Mouse (Mus musculus) intestine, postnatal 0 days (tissue): ENCODE results near the gene Ftl1. TPM values are rescaled to one million over a fixed set of nuclear protein-coding genes. Genes with fewer than 3 reads are reported as not detected.

Experiments used
- ATAC-seq: fragments of 200-750 bp; cut with Nextera tagmentation; 2 replicates; pipeline ENCODE4 v1.8.0; 2017; ENCODE audit warnings: mild to moderate bottlenecking, moderate TSS enrichment, moderate library complexity
- H3K27ac ChIP-seq: fragments of 300-500 bp; sonication (generic); 2 replicates; pipeline ENCODE4 v1.5.1; 2014; ENCODE audit warnings: mild to moderate bottlenecking, low read depth, low read length, moderate library complexity
- H3K27me3 ChIP-seq: fragments of 300-500 bp; sonication (generic); replicated peaks from 2 replicates; pipeline ENCODE4 v1.6.1; 2014; ENCODE audit warnings: low read length, mixed read lengths; ENCODE audit not compliant: control insufficient read depth, insufficient read depth
- H3K36me3 ChIP-seq: fragments of 300-500 bp; sonication (generic); 2 replicates; pipeline ENCODE4 v1.6.1; 2014; ENCODE audit warnings: mild to moderate bottlenecking, moderate library complexity; ENCODE audit not compliant: control insufficient read depth, insufficient read depth
- H3K4me1 ChIP-seq: fragments of 300-500 bp; sonication (generic); replicated peaks from 2 replicates; pipeline ENCODE4 v1.6.1; 2014; ENCODE audit warnings: antibody characterized with exemption, low read length, mixed read lengths; ENCODE audit not compliant: control insufficient read depth, insufficient read depth
- H3K4me2 ChIP-seq: fragments of 300-500 bp; sonication (generic); replicated peaks from 2 replicates; pipeline ENCODE4 v1.6.1; 2014; ENCODE audit warnings: low read depth, mild to moderate bottlenecking, moderate library complexity
- H3K4me3 ChIP-seq: fragments of 300-500 bp; sonication (generic); 2 replicates; pipeline ENCODE4 v1.5.1; 2014; ENCODE audit warnings: low read depth, low read length
- H3K9ac ChIP-seq: fragments of 300-500 bp; sonication (generic); 2 replicates; pipeline ENCODE4 v1.6.1; 2014; ENCODE audit warnings: mild to moderate bottlenecking, low read depth, low read length
- H3K9me3 ChIP-seq: fragments of 300-500 bp; sonication (generic); 2 replicates; pipeline ENCODE4 v1.6.1; 2016; ENCODE audit warnings: mixed run types; ENCODE audit not compliant: control insufficient read depth
- CTCF ChIP-seq: sonication (generic); IDR thresholded peaks from 2 replicates; pipeline ENCODE4 v1.5.1; 2016; ENCODE audit warnings: low read depth, mild to moderate bottlenecking, control low read depth, antibody characterized with exemption, moderate library complexity
- WGBS: fragments of 180-500 bp; shearing (Covaris S2); extraction: QIAGEN DNeasy Blood & Tissue Kit; methylation state at CpG from one replicate; pipeline ENCODE4 v1.1.7; 2014; 5-methylcytosine and 5-hydroxymethylcytosine counted together
- polyA plus RNA-seq: library from polyadenylated mRNA; unstranded; fragments of >200 nt; fragmentation: Nextera tagmentation; extraction: Ambion mirVana; gene quantifications from 2 replicates; pipeline ENCODE4 v1.2.1, GENCODE M21; 2015

Gene Ftl1
- polyA plus RNA-seq, 1 experiment from 2014 or later: 14,059 TPM

DNA sequence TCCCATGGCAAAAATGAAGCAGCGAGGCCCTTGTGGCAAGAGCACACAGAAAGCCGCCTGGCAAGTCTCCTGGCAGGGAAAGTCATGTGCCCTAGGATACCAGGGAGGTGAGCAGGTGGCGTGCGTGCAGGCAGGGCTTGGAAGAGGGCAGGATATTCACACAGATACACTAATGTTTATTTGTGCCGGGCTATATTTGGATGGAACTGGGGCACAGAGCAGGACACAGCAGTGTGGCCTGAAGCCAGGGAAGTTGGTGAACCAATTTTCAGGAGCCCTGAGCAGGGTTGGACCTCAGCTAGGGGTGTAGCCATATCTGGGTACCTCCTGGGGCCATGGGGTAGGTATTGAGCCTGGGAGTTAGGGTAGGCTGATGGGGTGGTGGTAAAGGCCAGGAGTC lies 33.3 kb upstream of the Ftl1 start:
- WGBS: 86% methylated on average over 5 of the region's 5 CpGs
- Histone ChIP-seq H3K4me3 (no peak overlapping the region), H3K36me3 (peaks cover 54% of the 10 kb centered on the region)

GRCm38 (mm10) chr7:45492225-45492844 lies 32.7 kb upstream of the Ftl1 start:
- no peaks in the 10 kb centered on the region for H3K27me3 ChIP-seq
- H3K27ac ChIP-seq: no peak overlapping the region
- ATAC-seq: no peak
- no peak for TF ChIP-seq CTCF
- no peak overlapping the region for H3K4me2 ChIP-seq
- no peak overlapping the region for H3K9ac ChIP-seq
- no peaks in the 10 kb centered on the region for H3K9me3 ChIP-seq
- H3K4me3 ChIP-seq: no peak overlapping the region
- H3K4me1 ChIP-seq: no peaks in the 10 kb centered on the region
- WGBS: 95% methylated on average over 8 of the region's 8 CpGs
- H3K36me3 ChIP-seq: peaks cover 50% of the 10 kb centered on the region

More for the DNA sequence above, 33.3 kb upstream of the Ftl1 start:
- H3K9ac ChIP-seq: no peak overlapping the region
- no peaks in the 10 kb centered on the region for H3K4me1 ChIP-seq
- H3K27ac ChIP-seq: no peak overlapping the region
- no peak overlapping the region for H3K4me2 ChIP-seq
- ATAC-seq: no peak
- no peak for TF ChIP-seq CTCF
- no peaks in the 10 kb centered on the region for H3K27me3 ChIP-seq
- no peaks in the 10 kb centered on the region for H3K9me3 ChIP-seq

DNA sequence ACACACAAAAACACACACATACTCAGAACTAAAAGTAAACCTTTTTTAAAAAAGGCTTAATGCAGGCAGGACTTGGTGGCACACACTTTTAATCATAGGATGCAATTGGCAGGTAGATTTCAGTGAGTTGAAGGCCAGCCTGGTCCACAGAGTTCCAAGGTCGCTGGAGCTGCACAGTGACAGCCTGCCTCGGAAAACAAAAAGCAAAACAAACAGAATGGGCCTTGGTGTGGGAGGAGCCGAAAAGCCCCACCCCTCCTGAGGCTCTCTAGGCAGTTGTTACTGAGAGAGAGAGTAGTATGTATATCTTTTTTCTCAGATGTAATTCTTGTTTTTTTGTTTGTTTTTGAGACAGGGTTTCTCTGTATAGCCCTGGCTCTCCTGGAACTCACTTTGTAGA lies 31.6 kb upstream of the Ftl1 start:
- Histone ChIP-seq H3K36me3 (peaks cover 39% of the 10 kb centered on the region), H3K27me3 (no peaks in the 10 kb centered on the region), H3K9me3 (no peaks in the 10 kb centered on the region), H3K4me3 (no peak overlapping the region), H3K27ac (no peak overlapping the region), H3K4me1 (no peaks in the 10 kb centered on the region), H3K9ac (no peak overlapping the region), H3K4me2 (no peak overlapping the region; the same call in 1 of the 2 replicates)
- ATAC-seq: peak; percentile 38; the same call in 1 of the 2 replicates
- TF ChIP-seq CTCF: no peak
- 11% methylated on average over 3 of the region's 3 CpGs for WGBS

DNA sequence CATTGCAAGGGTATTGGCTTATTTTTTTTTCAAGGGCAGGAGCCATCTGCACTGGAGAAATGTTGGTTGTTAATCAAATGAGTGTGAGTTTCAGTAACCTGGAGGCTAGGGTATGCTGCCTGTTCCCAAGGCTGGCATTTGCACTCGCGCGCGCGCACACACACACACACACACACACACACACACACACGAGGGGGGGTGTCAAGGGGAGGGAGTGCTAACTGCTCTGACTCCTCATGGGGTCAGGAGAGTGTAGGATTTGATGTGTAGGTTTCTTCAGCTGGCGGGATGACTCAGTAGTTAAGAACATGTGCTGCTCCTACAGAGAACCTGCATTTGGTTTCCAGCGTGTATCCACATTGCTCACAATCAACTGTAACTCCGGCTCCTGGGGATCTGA lies 31.1 kb upstream of the Ftl1 start:
- H3K9ac ChIP-seq: no peak overlapping the region
- no peaks in the 10 kb centered on the region for H3K27me3 ChIP-seq
- TF ChIP-seq CTCF: peak; percentile 15; the same call in 1 of the 2 replicates
- peak; percentile 22; the same call in 1 of the 2 replicates for ATAC-seq
- no peak overlapping the region for H3K27ac ChIP-seq
- no peaks in the 10 kb centered on the region for H3K9me3 ChIP-seq
- no peak overlapping the region for H3K4me2 ChIP-seq
- no peak overlapping the region for H3K4me3 ChIP-seq
- H3K4me1 ChIP-seq: no peaks in the 10 kb centered on the region
- H3K36me3 ChIP-seq: peaks cover 35% of the 10 kb centered on the region
- WGBS: 46% methylated on average over 9 of the region's 9 CpGs

GRCm38 (mm10) chr7:45489578-45489977 lies 29.9 kb upstream of the Ftl1 start:
- 67% methylated on average over 7 of the region's 7 CpGs for WGBS
- no peaks in the 10 kb centered on the region for H3K4me1 ChIP-seq
- TF ChIP-seq CTCF: no peak

DNA sequence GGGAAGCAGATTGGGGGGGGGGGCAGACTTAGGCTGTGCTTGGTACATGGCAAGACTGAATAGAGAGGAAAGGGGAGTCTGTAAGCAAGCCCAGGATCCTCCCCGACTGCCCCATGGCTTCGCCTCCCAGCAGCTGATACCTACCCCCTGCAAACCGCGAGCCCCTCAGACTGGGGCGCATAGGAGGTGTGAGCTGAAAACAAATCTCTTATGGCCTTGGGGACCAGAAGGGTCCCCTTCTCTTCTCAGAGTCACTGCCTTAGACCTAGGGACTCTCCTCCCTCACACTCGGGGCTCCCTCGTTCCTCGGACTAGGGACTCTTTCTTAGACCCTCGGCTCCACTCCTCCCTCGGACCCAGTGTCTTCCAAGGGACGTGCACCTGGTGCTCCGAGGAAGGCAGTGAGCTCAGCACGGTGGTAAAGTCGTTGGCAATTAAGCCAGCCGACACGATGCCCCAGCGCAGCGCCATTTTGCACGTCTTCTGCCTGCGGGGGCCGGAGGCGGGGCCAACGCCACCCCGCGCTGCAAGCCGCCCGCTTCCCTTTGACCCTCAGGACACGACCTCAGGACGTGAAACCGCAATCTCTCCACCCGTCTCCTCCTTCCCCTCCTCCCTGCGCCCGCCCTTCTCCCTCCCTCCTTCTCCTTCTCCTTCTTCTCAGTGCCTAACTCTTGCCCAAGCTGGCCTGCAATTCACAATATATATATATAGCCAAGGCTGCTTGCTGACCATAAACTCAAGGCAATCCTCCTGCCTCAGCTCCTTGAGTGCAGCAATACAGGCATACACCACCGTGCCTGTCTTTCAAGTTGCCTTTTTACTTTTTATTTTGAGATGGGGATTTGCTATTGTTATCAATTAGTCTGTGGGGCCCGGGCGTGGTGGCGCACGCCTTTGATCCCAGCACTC lies 28.9 kb upstream of the Ftl1 start, which contains the start of gene Dhdh:
Gene Dhdh (minus strand): TSS at position 513 of the 912 bp plus-strand sequence.
- no peak within 1 kb of the TSS for H3K27ac ChIP-seq
- H3K4me1 ChIP-seq: no peaks in the 10 kb centered on the region
- no peaks in the 10 kb centered on the region for H3K9me3 ChIP-seq
- H3K9ac ChIP-seq: peak within 1 kb of the TSS; percentile 38; the same call in 1 of the 2 replicates
- peak; percentile 50; the same call in 1 of the 2 replicates for ATAC-seq
- 14% methylated on average over 36 of the region's 38 CpGs for WGBS
- no peaks in the 10 kb centered on the region for H3K27me3 ChIP-seq
- H3K4me2 ChIP-seq: peak within 1 kb of the TSS; percentile 71
- peaks cover 13% of the 10 kb centered on the region; the same call in 1 of the 2 replicates for H3K36me3 ChIP-seq
- no peak for TF ChIP-seq CTCF
- H3K4me3 ChIP-seq: peak within 1 kb of the TSS; percentile 39

More at GRCm38 (mm10) chr7:45489578-45489977, 29.9 kb upstream of the Ftl1 start:
- no peak overlapping the region for H3K27ac ChIP-seq
- no peak for ATAC-seq
- no peaks in the 10 kb centered on the region for H3K9me3 ChIP-seq
- H3K4me2 ChIP-seq: no peak overlapping the region
- H3K9ac ChIP-seq: no peak overlapping the region
- peaks cover 23% of the 10 kb centered on the region for H3K36me3 ChIP-seq
- H3K27me3 ChIP-seq: no peaks in the 10 kb centered on the region
- H3K4me3 ChIP-seq: no peak overlapping the region
